Mouse (Mus musculus): ENCODE measurements around the gene Tmem43.
A peak's percentile ranks its signal among the peaks of the same experiment; 100 is the strongest.

Gene Tmem43

GRCm38 (mm10) chr6:91488496-91489212 is 15.2 kb downstream of the Tmem43 start:
- peak; percentile 21 for DNase-seq (ENCODE audit: low spot score)

GRCm38 (mm10) chr6:91489872-91490271 is 16.4 kb downstream of the Tmem43 start:
- DNase-seq (ENCODE audit: low spot score), result no peak

GRCm38 (mm10) chr6:91491004-91491403 is 17.5 kb downstream of the Tmem43 start:
- DNase-seq (ENCODE audit: low spot score), result no peak

DNA sequence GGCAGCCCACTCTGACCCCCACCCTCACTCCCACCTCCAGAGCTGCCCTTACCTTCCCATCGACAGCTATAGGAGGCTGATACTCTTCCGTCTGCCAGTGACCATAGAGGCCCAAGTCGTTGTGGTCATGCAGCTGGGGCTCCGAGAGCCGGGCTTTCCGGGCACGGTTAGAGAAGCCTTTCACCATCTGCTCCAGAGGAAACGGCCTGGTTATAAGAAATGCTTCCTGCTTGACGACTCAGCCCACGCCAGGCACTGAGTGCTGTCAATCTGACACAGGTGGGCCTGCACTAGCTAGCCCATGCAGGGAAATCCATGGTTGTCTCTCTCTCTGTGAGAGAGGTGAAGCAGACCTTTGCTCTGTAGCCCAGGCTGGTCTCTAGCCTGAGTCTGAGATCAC is 19.6 kb downstream of the Tmem43 start:
- DNase-seq (ENCODE audit: low spot score), result no peak

- DNase-seq (ENCODE audit: low spot score), result no peak
Measured at GRCm38 (mm10) chr6:91494526-91494925, 21.0 kb downstream of the Tmem43 start.

DNA sequence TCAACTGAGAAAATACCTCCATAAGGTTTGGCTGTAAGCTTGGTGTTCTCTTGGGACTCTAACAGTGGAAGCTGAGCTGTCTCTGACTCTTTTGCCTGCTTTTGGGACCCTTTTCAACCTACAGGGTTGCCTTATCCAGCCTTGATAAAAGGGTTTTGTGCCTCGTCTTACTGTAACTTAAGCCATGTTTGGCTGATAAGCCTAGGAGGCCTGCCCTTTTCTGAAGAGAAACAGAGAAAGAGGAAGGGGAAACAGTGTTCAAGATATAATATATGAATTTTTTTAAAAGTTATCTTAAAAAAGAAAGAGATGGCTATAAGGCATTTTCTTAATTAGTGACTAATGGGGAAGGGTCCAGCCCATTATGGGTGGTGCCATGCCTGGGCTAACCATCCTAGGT is 29.8 kb downstream of the Tmem43 start:
- DNase-seq (ENCODE audit: low spot score), result no peak

- DNase-seq (ENCODE audit: low spot score), result no peak
Measured at GRCm38 (mm10) chr6:91506036-91506435, 32.5 kb downstream of the Tmem43 start.

- DNase-seq (ENCODE audit: low spot score), result no peak
Measured at GRCm38 (mm10) chr6:91508041-91508440, 34.5 kb downstream of the Tmem43 start.

DNA sequence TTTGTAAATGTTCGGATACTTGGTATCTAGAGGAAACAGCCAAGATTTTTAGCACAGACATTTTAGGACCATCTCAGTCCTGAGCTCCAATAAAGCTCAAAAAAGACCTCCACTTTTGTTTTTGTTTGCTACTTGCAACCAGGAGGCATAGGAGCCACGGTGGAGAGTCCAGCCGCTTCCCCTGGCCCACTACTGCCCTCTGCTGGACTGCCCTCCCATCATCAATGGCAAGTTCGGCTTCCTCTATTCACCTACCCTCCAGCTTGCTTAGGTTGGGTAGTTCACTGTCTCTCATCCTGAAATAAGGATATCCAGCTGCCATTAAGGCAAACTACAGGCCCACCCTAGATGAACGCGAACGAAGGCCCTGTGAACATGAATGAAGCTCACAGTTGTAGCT is 35.8 kb downstream of the Tmem43 start:
- no peak for DNase-seq (ENCODE audit: low spot score)

DNA sequence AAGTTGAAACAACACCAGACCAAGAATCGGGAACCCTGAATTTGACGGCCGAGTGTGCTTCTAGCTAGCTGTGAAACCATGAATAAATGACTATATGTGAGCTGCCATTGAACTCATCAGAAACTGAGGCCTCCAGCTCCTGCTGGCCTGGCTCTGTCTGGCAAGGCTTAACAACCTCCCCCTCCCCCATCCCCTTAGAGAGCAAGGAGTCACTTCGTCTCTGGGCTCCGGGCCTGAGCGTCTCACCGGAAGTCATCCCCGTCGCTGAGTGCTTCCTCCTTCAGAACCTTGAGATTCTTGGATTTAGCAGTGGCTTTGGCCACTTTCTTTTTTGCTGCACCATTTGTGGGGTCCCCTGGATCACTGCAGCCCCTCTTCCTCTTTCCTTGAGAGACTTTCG is 36.7 kb downstream of the Tmem43 start:
- no peak for DNase-seq (ENCODE audit: low spot score)

- DNase-seq (ENCODE audit: low spot score), result no peak
Measured at GRCm38 (mm10) chr6:91514135-91514534, 40.6 kb downstream of the Tmem43 start.

- no peak for DNase-seq (ENCODE audit: low spot score)
Measured at GRCm38 (mm10) chr6:91514737-91515362, 41.3 kb downstream of the Tmem43 start.

- DNase-seq (ENCODE audit: low spot score), result peak; percentile 94
Measured at GRCm38 (mm10) chr6:91515545-91516449, 42.3 kb downstream of the Tmem43 start, which contains the start of the genes Xpc and Lsm3. Gene Xpc, minus strand, starts transcription at chr6:91515888. Gene Lsm3, plus strand, starts transcription at chr6:91515928.

- DNase-seq (ENCODE audit: low spot score), result no peak
Measured at GRCm38 (mm10) chr6:91518454-91519020, 45.0 kb downstream of the Tmem43 start.

- DNase-seq (ENCODE audit: low spot score), result no peak
Measured at GRCm38 (mm10) chr6:91522816-91523215, 49.3 kb downstream of the Tmem43 start.

DNA sequence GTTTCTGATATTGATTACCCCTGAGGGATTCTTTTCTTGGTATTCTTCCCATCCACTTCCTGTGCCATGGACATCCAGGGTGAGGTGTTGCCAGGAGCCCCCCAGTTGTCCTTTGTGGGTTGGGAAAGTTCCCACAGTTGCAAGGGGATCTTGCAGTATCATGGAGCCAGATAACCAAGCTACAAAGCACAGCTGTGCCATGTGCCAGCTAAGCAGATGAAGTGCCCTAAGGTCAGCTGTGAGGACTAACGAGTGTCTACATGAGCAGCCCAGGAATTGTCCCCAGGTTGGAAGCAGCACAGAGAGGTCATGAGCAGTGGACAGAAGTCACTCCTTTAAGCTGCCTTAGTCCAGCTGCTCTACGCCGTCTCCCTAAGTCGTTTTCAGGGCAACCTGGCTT is 52.0 kb downstream of the Tmem43 start:
- no peak for DNase-seq (ENCODE audit: low spot score)

DNA sequence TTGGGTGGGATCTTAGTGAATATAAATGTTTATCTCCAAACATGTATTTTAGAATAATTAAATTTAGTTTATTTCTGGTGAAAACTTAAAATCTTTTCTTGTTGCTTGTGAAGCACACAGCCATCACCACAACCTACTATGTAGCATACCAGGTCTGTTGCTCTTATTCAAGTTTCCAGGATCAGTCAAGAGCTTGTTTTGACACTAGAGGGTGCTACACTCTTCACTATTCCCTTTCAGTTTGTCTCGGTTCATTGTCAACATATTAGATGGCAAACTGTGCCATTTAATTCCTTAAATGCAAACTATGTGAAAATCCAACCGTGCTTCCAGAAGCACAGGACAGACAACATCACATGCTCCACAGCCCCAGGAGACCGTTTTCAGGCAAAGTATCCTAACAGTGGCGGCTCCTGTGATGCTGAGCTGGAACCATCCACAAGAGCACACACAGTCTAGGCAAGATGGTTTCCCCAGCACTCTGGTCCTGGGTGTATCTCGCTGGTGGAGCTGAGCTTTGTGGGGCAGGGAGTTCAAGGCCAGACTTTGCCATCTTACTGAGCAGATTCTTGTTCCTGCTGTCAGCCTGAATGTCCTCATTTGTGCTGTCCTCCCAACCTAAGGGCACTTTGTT is 53.8 kb downstream of the Tmem43 start:
- DNase-seq (ENCODE audit: low spot score), result no peak

- no peak for DNase-seq (ENCODE audit: low spot score)
Measured at GRCm38 (mm10) chr6:91528265-91528664, 54.8 kb downstream of the Tmem43 start.

DNA sequence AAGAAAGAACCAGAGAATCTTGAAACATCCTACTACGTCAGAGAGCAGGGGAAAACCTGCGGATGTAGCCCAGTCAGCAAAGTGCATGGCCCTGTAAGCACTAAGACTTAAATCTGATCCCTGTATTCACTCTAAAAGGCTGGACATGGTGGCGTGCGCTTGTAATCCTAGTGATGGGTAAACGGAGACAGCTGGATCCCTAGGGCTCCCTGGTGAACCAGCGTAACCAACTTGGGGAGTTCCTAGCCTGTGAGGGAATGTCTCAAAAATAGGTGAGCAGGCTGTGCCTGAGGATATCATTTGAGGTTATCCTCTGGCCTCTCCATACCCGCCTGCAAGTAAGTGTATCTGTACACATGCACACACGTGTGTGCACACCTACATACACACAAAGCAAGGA is 57.2 kb downstream of the Tmem43 start:
- no peak for DNase-seq (ENCODE audit: low spot score)

- no peak for DNase-seq (ENCODE audit: low spot score)
Measured at GRCm38 (mm10) chr6:91531276-91531675, 57.8 kb downstream of the Tmem43 start.

DNA sequence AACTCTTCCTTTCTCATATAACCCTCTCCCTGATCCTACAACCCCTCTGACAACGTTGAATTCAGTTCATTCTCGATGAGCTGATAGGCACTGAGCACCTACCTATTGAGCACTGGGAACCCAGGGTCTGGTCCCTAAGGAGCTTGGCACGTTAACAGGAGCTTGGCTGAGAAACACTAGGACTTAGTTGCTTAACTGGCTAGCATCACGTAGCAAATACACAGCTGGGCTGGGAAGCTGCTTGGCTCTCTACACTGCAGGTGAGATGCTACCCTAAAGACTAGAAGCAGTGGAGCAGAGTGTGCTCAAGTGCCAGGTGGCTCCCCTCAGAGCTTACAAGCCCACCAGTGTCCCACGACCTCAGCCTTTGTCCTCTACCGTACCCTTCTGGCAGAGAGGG is 59.2 kb downstream of the Tmem43 start:
- DNase-seq (ENCODE audit: low spot score), result no peak

DNA sequence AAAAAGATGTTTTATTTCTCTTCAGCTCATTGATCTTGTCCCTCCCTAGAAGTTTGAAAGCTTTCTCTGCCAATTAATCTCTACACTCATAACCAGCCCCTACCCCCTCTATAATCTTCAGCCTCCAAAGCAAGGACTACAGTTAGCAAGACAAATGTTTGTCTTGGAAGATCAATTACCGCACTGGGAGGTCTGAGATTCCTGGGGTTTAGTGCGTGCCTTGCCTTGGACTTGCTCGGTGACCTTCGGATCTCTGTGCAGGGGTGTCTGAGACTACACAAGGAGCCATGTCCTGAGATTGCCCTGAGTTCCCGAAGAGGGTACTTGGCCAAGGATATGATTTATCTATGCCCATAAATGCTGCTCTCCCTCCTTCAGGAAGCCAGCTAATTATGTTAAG is 59.9 kb downstream of the Tmem43 start:
- DNase-seq (ENCODE audit: low spot score), result no peak
